Mouse (Mus musculus) testis, postnatal 14 days (tissue): ENCODE data around the gene Haao.

Experiments
- DNase-seq: peaks from one replicate; pipeline ENCODE4 v3.0.0; 2021; ENCODE audit warnings: low spot score

Haao gene

GRCm38 (mm10) chr17:83782740-83783139 is 65.0 kb downstream of the Haao start:
- no peak for DNase-seq
